Mouse (Mus musculus): Measurements from ENCODE around the gene Rac2.

DNA sequence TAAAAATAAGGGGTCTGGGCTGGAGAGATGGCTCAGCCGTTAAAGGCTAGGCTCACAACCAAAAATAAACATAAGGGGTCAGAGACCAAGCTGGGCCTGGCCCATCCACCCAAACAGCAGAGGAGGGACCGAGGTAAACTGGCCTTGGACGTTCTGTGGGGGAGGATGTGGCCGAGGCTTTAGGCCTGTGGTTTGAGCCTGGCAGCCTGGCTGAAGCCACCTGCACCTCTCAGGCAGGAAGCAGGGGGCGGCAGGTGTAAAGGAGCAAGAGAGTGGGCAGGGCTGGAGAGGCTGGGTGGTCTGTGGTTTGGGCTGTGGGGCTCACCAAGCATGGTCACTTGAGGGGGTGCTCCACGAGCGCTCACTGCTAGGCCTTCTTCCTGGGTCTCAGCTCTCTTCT is 60.6 kb downstream of the Rac2 start:
- TF ChIP-seq CTCF (conservative IDR thresholded peaks at IDR 0.05; ENCODE audit: insufficient read depth, insufficient read length, low read depth, low read length) (no peak), POLR2A (IDR thresholded peaks at IDR 0.05; ENCODE audit: low read depth, low read length) (no peak)
